Mouse (Mus musculus): ENCODE data around the gene Ppl. TPM values are rescaled to one million over a fixed set of nuclear protein-coding genes. Genes with fewer than 3 reads are reported as not detected.

The Ppl gene
- total RNA-seq (2021) = 1 to 10 TPM; 1.3 to 1.6 TPM

DNA sequence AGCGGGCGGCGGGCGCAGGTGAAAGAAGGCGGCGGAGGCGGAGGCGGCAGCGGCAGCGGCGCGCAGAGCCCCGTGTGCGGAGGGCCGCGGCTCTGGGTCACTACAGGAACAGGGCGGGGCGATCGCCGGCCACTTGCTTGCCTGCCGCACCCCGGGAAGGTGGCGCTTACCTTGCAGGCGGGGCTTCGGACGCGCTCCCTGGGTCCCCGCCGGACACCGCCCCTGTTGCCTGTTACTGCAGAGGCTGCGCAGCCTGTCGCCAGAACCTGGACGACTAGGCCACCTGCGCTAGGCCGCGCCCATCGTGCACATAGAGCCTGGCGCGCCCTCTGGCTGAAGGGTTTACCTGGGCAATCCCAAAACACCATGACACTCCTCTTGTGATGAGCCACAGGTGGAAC lies at the start of gene Ppl:
Ppl (minus strand) TSS at position 21 of the 401 bp plus-strand sequence.
- no peak for DNase-seq (ENCODE audit: extremely low spot score in 1 of 2, low spot score in 1 of 2)

DNA sequence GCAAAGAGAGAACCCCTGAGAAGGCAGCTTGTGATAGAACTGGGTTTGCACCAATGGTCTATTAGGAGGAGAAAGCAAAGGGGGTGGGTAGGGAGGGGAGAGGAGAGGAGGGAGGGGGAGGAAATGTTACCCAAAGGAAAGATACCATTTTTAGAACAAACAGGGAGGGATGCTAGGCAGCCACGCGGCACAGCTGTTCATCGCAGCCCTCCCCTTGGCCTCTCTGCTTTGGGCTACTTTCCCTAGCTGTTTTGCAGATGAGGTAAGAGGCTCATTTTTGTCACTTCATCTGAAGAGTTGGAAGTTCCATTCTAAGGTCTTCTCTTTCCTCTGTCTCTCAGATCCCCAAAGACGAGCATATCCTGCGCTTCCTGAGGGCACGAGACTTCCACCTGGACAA lies 40.4 kb upstream of the Ppl start:
- no peak for DNase-seq (ENCODE audit: extremely low spot score in 1 of 2, low spot score in 1 of 2)

DNA sequence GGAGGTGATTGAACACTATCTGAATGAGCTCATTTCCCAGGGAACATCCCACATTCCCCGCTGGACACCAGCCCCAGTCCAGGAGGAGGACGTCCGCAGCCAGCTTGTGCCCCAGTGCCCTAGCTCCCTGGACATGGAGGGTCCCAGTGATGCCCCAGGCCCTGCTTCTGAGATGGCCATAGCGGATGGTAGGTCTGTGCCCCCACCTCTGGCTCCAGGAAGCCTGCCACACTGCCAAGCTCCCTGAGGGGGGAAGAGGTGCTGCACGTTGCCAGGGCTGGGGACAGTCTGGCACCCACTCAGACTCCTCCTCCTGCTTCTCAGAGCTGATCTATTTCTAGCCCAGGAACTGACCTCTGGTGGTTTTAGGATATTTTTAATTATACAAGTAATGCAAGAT lies 36.6 kb upstream of the Ppl start:
- DNase-seq (ENCODE audit: extremely low spot score in 1 of 2, low spot score in 1 of 2) = no peak

DNA sequence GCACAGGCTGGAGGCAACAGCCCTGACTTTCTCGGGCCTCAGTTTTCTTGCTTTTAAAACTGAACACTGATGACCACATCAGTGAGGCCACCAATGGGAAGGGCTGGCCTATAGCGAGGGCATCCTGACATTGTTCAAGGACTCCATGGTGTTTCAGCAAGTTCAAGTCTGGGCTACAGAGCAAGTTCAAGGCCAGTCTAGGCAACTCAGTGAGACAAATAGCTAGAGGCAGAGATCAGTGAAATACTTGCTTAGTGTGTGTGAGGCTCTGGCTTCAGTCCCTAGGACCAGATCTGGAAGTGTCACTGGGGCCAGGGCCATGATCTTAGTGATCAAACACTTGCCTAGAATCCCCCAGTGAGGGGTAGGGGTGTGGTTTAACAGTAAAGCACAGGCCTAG lies 35.8 kb upstream of the Ppl start:
- no peak for DNase-seq (ENCODE audit: extremely low spot score in 1 of 2, low spot score in 1 of 2)

DNA sequence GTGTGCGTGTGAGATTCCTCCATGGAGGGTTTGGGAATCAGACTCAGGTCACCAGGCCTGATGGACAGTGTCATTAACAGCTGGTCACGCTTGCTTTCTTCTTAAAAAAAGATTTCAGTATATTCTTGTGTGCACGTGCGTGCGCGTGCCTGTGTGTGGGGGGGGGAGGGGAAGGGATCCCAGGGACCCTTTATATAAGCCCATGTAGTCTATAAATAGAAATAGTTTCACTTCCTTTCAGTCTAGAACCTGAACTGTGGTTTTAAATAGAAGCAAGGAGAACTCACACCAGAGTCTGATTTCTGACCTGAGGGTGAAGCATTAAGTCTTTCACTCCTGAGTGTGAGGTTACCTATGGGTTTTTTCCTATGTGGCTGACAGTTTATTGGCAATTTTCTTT lies 32.1 kb upstream of the Ppl start:
- no peak for DNase-seq (ENCODE audit: extremely low spot score in 1 of 2, low spot score in 1 of 2)

DNA sequence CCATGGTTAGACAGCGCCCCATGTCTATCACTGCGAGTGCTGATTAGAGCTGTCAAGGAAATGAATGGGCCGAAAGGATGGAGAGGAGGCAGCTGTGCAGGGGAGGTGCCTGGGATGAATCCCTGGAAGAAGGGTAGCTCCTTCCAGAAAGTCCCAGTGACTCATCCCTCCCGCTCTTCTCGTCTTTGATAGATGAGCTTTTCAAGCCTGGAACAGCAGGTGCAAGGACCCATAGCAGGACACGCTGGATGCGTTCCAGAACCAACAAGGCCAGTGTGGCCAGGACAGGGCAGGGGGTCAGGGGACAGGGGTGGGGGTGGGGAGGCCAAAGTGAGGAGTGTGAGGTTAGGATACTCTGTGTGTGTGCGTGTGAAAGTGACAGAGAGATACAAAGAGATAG lies 27.0 kb upstream of the Ppl start:
- no peak for DNase-seq (ENCODE audit: extremely low spot score in 1 of 2, low spot score in 1 of 2)

DNA sequence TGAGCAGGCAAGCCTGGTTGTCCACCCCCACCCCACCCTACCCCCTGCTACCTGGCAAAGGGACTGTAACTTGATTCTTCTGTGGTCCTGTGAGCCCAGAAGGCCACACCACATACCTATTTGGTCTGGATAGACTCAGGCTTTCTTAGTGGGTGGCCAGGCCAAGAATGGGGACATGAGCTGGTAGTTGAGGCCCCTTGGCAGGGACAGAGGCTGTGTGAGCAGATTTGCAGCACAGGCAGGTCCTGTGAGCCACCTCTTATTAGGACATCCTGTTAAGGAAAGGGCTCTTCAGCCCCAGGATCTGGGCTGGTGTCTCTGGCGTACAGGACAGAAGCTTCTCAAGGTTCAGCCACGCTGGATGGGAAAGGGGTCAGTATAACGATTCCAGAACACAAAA lies 24.9 kb upstream of the Ppl start:
- DNase-seq (ENCODE audit: extremely low spot score in 1 of 2, low spot score in 1 of 2) = no peak

DNA sequence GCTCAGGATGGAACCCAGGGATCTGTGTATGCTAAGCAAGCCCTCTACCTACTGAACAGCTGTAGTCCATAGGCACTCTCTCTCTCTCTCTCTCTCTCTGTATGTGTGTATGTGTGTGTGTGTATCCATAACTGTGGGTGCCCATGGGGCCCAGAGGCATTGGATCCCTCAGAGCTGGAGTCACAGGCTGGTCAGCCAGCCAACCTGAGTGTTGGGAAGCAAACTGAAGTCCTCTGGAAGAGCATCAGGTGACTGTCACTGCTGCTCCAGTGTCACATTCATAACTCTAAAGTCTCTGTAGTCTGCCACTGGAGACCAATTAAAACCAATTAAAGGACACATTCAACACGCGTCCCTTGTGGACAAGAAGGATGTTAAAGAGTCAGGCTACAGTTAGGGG lies 24.3 kb upstream of the Ppl start:
- DNase-seq (ENCODE audit: extremely low spot score in 1 of 2, low spot score in 1 of 2) = no peak

DNA sequence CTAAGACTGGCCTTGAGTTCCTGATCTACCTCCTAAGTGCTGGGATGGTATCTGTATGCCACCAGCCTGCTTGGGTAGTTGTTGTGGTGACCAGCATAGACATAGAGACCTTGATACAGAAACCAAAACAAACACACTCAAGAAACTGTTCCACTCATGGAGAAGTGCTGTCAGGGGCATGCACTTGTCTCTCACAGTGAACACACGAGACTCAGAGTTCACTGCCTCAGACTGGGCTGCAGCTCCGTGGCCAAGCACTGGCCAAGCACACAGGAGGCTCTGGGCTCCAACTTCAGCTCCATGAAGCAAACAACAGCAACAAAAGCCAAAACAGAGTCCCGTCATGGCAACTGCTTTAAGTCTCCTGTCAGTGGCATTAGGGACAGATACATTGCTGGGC lies 22.8 kb upstream of the Ppl start:
- no peak for DNase-seq (ENCODE audit: extremely low spot score in 1 of 2, low spot score in 1 of 2)

DNA sequence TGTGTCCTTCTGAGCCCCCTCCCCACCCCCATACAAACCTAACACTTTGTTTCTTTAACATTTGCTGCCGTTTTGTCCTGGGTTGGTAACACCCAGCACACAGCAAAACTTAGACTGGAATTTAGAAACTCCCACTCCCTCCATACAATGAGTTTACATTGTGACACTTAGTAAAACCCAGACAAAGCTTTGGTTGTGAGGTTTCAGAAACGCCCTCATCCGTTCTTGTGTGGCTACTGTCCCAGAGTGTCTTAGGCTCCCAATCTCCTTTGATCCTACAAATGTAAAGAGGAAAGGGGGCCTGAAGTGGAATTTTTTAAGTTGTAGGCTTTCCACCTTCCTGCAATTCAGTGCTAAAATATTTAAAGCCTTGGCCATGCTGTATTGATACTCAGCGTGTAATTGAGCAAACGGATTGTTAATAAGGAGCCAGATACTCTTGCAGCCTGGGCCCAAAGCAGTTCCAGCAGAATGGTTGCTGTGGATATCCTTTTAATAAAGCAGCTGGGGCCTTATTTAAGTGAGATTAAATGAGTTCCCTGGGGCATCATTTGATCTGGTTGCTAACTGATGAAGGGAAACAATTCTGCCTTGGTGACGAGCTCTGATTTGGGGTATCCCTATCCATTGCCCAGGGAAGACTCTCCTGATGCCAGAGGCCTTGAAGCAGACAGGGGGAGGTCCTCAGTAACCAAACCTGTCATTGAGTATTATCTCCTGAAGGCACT lies 21.2 kb upstream of the Ppl start:
- DNase-seq (ENCODE audit: extremely low spot score in 1 of 2, low spot score in 1 of 2) = no peak

DNA sequence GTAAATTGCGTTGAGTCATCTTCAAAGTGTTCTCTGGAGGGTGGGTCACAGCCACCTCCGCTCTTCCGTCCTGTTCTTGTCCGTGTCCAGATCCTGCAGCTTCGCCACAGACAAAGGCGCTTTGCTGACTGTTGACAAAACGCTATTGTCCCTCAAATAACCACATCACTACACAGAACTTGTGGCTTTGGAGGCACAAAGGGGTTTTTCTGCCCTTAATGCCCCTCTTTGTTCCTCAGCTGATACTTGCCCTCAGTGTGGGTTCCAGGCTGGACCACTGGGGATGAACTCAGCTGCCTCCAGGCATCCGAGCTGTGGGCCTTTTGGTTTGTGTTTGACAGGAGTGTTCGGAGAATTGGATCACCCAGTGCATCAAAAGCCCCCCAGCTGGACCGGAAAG lies 18.3 kb upstream of the Ppl start:
- DNase-seq (ENCODE audit: extremely low spot score in 1 of 2, low spot score in 1 of 2) = no peak

DNA sequence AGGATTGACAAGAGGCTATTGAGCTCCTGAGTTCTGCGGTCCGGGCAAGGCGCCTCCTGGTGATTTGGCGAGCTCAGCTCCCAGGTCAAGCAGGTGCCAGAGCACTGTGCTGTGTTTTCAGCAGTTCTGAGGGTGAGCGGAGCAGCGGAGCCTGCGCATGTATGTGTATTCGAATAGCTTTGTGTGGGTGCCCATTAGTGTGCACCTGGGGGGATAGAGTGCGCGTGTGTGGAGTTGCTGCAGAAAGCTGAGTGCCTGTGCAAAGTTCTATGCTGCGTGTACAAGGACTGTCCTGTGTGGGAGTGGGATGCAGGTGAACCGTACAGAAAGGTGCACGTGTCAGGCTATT lies 14.8 kb upstream of the Ppl start, which contains the start of gene Sec14l5:
Sec14l5 (plus strand) TSS at position 73 of the 349 bp plus-strand sequence.
- DNase-seq (ENCODE audit: extremely low spot score in 1 of 2, low spot score in 1 of 2) = no peak

DNA sequence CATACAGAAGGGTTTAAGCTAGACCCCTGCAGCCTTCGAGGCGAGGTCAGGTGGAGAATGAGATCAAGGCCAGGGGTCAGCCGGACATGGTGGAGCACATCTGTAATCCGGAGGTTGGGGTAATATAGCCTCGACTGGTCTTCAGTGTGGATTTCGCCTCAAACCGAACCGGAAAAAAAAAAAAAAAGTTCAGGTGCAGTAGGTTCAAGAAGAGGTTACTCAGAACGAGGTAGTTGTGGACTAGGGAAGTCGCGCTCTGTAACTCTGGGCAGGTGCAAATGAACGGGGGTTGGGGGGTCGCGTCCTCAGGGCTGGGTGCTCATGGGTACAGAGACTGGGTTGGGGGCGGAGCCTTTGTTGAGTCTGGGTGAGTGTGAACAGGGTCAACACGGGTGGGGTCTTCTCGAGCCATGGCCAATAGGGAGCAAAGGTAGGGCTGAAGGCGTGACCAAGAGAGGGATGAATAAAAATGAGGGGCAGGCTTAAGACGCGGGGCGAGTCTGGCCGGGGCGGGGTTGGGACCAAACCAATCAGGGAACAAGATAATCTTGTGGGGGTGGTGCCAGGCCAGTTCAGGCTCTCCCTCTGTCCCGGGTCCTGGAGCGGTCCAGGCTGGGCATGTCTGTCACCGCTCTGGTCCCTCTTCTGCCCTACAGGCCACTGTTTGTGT lies 14.3 kb upstream of the Ppl start:
- no peak for DNase-seq (ENCODE audit: extremely low spot score in 1 of 2, low spot score in 1 of 2)

DNA sequence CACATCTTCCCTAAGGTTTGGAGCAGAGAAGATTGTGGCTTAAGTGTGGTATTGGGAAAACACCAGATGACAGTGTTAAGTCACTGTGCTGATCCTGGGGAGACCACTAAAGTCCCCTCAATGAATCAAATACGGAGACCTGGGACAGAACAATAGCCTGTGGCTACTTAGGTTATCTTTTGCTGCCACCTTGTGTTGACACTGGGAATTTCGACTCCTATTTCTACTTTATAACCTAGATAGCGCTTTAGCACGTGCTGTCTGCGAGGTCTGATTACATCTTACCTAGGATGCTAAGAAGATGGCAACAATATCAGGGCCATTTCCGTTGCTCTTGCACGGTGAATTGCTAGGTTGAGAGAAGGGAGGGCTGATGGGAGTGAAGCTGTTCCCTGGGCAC lies 13.3 kb upstream of the Ppl start:
- peak; percentile 44 to 87 for DNase-seq (ENCODE audit: extremely low spot score in 1 of 2, low spot score in 1 of 2)

DNA sequence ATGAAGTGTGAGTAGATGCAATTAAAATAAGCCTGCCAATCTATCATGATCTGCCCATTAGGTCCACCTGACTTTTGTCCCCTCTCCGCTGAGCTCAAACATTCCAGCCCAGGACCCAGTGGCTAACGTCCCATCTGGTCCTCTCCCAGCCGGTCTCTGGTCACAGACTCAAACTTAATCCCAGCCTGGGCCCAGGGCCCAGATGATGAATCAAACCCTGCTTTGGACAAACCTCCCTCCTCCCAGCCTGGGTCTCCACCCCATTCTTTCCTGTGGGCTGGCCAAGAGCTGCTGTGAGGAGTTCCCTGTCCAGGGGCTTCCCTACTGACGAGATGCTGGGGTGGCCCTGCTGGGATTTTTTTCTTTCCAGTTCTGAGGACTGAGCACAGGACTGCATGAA lies 7.5 kb upstream of the Ppl start:
- no peak for DNase-seq (ENCODE audit: extremely low spot score in 1 of 2, low spot score in 1 of 2)

DNA sequence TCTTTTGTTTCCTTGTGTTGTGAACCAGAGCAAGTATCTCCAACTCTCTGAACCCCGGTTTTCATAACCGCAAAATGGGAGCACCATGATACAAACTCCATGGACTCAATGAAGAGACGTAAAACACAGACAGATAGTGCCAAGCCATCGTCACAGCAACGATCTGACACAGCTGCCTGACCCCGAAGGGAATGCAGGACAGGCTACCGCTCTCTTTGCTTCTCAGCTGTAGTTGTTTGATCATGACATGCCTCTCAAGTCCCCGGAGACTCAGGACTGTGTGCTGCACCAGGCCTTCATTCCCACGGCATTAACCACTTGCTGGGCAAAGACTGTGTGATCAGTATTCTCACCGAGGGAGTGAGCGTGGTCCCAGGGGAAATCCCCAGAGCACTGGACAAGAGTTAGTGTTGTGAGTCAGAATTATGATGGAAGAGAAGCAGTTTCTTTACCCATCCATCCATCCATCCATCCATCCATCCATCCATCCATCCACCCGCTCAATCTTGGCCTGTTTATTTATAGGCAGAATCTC lies 4.9 kb upstream of the Ppl start:
- DNase-seq (ENCODE audit: extremely low spot score in 1 of 2, low spot score in 1 of 2) = no peak

DNA sequence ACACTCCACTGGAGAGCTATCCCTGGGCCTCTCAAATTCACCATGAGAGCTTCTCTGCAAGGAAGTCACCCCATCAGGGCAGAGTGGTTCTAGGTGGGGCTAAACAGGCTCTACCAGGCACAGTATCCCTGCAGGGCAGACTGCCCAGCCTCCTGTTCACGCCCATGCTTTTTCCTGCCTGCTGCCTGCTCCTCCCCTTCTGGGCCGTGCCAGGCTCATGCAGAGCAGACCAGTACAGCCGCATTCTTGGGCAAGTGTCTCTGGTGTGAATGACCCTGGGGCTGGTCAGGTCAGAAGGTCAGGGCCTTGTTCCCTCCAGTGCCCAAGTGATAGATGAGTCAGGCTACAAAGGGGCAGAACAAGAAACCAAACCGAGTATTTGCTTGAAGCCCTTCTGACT lies 4.3 kb upstream of the Ppl start:
- no peak for DNase-seq (ENCODE audit: extremely low spot score in 1 of 2, low spot score in 1 of 2)

DNA sequence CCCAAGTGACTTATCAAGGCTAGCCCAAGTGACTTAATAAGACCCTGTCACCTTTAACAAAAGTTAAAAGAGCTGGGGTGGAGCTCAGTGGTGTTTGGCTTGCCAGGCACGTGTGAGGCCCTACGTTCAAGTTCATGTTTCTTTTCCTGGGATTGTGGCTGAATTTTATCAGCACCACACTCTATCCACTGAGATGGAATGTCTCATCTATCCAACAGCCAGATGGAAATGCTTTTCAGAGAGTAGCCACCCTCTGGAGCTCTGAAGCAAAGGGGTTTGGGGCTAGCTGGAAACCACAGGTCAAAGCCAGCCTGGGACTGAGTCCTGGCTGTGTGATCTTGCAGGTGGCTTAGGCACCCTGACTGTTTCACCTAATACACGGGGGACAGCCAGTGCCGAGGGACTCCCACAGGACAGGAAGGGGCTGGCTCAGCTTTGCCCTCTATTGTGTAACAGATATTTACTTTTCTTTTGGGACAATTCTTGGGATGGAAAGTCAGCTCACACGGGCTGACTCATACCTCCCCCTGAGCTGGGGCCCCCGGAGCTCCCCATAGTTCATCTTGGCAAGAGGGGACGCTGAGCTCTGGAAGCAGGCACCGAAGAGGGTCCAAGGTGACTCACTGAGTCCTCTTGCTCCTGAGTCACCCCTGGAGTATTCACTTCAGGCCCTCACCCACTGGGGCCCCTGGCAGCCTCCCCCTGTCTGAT lies 3.5 kb upstream of the Ppl start:
- DNase-seq (ENCODE audit: extremely low spot score in 1 of 2, low spot score in 1 of 2) = no peak

DNA sequence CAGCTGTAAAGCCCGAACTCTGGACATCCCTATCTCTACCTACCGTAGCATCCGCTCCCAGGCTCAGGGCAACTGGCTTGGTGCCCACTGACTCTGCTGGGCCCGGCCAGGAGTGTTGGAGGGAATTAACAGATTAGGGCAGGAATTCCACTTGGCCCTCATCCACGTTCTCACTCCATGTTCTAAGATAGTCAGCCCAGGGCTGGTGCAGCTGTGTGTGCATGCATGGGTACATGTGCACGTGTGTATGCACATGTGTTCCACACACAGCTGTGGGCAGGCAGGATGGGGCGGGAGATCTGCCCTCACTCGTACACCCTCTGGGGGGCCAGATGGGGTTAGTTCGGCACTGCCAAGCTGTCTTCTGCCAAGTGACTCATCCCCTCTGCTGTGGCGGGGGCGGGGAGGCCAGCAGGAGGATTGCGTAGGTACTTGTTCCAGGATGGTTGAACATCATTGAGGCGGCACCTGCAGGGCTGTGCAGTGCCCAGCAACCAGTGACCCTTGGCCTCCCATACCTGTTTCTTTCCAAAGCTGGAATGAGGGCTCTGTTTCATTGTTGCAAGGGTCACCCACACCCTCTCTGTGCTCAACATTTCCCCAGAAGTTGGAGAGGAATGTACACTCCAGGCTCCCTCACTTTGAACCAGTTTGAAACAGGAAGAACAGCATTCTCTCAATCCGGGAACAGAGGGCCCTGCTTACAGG lies 2.6 kb upstream of the Ppl start:
- peak in 1 of 2 experiments; percentile 41 for DNase-seq (ENCODE audit: extremely low spot score in 1 of 2, low spot score in 1 of 2)

DNA sequence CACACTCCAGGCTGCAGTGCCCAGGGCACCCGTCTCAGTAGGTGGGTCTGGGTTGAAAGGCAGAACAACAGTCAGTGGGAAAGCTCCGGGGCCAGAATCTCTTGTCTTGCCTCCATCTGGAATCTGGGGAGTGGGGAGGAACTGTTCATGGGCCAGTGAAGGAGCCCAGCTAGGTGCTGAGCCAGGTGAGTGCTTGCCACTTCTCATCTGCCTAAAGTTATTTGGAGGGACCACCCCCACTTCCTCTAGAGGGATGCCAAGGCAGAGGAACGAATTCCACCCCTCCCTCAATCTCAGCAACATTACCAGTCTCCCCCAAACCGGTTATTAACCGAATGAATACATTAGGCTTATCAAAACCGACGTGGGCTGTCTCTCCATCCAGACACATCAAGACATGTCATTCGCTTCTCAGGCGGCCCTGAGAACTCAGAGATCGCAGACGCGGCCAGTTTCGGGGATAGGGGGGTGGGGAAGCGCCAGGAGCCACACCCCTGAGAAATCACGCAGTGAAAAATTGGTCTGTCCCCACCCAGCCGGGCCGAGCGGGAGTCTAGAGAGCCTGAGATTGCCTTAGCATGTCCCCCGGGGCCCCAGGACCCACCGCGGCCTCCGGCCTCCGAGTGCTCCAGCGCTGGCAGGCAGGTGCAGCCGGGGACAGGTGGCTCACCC lies 834 bp downstream of the Ppl start:
- DNase-seq (ENCODE audit: extremely low spot score in 1 of 2, low spot score in 1 of 2) = no peak
